Mouse (Mus musculus): ENCODE measurements around the gene Gli1. TPM values are rescaled to one million over a fixed set of nuclear protein-coding genes. Genes with fewer than 3 reads are reported as not detected.

Gene Gli1
- total RNA-seq, 4 experiments from 2014 or later = 1.1 to 1.7 (median 1.3) TPM

DNA sequence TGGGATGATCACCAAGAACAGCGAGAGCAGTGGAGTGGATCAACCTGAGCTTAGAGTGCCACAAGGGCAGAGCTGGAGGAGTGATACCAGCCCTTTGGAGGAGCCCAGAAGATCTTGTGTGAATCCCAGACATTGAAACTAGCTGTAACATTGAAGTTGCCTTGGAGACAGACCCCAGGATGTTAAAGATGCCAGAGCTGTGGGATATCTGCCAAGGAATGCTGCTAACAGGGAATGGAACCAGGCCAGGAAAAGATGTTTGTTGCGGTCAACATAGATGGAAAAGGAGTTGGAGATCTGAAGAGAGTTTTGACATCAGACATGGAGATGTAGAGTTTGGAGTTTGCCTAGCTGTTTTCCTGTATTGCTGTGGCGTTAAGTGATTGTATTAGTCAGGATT, 4.4 kb upstream of the Gli1 start:
- no peak for DNase-seq (ENCODE audit: low spot score)

DNA sequence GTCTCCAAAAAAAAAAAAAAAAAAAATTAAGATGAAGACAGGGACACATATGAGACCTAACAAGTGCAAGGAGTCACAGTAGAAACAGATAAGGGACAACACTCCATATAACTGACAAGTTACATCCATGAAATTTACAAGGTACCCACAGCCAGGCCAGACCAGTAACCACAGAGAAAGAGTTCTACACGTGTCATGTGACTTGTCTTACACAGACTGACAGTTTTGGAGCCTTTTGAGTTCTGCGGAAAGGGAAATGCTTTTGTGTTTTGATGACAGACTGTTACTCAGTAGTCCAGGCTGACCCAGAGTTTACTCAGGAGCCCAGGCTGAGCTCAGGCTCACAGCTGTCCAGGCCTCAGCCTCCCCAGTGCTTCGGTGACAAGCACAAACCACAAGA, 1.3 kb upstream of the Gli1 start:
- no peak for DNase-seq (ENCODE audit: low spot score)

DNA sequence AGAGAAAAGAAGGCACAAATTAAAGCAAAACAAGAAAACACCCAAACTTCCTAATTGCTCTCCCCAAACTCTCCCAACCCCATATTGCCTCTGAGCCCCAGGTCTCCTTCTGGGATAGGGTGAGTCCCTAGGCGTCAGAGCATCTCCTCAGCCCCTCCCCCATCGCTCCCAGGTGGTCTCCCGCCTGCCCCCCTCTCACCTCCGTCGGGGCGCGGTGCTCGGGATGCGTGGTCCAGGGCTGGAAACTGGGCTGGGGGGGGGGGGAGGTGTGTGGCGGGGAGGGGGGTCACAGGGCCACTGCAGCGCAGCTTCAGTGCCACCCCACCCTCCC, 449 bp downstream of the Gli1 start:
- DNase-seq (ENCODE audit: low spot score) = no peak

DNA sequence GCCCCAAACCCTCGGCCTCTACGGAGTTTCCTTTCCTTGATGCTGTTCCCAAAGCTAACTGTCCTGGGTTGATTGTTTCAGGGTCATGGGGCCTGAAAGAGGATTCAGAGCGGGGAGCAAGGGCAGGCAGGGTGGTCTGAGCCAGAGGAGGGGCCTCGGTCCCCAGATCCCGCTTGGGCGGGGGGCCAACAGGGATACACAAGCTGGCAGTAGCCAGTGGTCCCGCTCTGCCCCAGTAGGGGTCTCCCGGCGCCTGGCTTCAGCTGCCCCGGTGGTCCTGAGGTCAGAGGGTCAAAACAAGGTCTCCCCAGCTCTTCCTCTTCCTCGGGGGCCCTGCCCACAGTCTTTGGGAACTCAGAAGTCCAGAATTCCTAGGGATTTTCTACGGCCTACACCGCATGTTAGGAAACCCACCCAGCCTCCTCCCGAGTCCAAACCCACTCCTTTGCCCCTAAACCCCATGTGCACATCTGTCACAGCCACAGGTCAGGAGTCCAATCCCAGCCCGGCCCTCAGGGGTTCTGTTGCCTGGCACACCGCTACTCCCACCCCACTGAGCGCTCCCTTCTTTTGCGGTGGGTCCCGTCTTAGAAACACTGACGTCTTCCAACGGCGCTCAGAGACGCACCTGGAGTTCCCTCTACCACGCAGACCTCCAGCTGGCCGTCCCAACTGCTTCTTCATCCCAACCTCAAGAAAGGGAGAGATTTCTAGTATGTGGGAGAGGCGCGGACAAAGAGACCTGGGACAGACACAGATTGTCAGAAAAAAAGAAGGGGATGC, 1.0 kb downstream of the Gli1 start:
- no peak for DNase-seq (ENCODE audit: low spot score)

DNA sequence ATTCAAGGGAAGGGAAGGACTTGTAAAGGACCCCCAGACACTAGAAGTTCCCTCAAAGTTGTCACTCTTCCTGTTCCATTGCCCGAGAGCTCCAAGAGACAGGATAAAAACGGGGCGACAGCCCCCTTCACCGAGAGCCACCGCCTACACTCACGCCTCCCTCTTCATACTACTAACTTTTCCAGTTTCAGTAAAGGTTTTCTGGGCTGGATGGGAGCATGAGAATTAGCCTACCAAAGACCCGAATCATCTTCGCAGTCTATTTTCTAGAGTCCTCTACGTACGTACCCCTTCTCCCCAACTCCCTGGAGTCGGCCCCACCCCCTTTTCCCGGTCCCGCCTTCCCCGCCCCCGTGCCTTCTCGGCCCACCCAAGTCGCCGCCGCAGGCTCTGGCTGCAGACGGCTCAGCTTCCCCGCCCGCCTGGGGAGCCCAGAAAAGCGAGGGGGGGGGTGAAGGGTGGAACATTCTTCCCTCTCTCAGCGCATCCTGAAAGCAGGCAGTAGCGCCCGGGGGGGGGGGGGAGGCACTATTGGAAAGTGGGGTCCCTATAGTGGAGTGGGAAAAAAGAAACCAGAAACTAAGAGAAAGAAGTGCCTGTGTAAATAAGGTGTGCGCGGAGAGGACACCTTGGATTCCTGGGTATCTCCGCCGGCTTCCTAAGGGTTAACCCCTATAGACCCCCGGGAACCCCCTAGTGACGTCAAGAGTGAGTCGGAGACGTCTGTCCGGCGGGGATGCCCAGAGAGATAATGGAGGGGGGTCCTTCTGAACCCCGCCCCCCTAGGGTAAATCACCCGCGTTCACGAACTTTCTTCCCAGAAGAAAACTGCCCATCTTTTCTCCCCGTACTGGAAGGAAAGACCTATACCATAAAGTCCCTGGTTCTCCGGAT, 1.8 kb downstream of the Gli1 start:
- no peak for DNase-seq (ENCODE audit: low spot score)

DNA sequence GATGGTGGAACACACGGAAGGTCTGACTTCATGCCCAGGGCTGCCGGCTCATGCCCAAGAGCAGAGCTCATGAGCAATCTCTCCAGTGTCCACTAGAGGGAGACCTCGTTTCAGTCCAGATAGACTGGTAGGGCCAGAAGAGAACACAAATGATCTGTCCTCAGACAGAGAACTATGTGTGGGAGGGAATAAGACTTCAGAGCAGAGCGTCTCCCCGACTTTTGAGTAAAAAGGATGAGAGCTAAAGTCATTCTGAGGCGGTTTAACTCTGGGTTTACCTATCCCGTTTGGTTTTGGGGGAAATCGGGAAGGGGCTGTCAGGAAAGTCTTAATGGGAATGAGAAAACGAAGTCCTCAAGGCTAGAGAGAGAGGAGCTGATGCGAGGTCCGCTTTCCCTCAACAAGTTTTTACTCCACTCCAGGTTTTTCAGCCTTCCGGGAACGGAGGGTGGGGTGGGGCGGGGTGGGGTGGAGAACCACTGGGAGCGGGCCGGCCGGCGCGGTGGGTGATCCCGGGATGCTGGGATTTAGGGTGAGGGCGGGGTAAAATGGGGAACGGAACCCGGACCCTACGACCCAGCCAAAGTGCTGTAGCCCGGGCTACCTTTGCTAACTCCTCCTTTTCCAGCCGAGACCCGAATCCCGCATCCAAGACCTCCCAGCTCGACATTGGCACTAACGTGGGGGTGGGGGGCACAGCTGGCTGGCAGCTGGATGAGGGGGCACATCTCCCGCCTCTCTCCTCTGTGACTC, 2.7 kb downstream of the Gli1 start:
- DNase-seq (ENCODE audit: low spot score) = peak; percentile 91

DNA sequence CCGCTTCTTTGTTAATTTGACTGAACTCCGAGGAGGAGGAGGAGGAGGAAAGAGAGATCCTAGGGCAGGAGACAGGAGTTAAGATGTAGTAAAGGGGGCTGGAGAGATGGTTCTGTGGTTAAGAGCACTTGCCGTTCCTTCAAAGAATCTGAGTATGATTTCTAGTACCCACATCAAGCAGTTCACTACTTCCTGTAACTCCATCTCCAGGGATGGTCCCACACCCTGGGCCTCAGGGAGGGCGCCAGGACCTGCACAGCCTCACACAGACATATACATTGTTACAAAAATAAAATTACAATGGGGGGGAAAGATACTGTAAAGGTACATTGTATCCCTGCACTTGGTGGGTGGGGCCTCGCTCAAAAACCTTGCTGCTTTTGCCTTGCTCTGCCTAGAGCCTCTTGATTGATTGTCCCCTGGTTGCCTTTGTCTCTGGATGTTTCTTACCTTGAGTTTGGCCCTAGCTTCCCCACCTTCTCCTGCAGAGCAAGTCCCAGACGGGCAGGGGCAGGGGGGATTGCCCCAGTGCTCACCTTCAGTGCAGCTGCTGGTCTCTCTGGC, 4.2 kb downstream of the Gli1 start:
- DNase-seq (ENCODE audit: low spot score) = no peak

DNA sequence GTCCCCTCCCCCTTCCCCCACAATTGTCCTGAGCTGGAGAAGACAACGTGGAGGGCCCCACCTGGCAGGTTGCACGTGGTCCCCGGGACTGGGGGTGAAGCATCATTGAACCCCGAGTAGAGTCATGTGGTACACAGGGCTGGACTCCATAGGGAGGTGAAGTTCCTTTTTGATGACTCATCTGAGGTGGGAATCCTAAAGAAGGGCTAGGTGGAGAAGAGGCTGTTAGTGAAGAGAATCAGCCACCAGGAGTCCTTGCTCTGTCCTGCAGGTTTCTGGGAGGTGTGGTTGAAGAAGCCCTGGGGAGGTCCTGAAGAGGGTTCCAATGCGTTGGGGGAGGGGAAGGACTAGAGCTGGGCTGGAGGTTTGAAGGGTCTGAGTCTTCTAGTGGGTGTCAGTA, 4.8 kb downstream of the Gli1 start:
- DNase-seq (ENCODE audit: low spot score) = no peak

DNA sequence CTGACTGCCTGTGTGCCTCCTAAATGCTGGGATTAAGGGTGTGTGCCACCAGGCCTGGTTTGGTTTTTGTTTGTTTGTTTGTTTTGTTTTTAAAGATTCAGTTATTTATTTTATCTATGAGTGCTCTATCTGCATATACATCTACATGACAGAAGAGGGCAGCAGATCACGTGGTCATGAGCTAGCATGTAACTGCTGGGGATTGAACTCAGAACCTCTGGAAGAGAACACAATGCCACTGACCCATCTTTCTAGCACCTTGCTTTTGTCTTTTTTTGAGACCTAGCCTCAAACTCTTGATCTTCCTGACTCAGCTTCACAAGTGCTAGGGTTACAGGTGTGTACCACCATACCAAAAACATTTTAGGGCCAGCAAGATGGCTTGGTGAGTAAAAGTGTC, 6.5 kb downstream of the Gli1 start:
- DNase-seq (ENCODE audit: low spot score) = no peak

DNA sequence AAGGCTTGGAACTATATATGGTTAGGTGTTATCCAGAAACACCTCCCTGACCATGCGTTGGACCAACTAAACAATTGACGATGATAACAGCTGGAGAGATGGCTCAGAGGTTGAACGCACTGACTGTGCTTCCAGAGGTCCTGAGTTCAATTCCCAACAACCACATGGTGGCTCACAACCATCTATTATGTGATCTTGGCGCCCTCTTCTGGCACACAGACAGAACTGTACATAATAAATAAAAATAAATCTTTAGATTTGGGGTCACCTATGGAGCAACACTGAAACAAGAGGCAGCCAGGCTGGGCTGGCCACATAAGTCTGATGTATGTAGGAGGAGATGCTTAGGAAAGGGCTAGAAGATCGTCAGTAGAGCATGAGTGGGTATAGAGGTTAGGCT, 8.6 kb downstream of the Gli1 start:
- DNase-seq (ENCODE audit: low spot score) = no peak

DNA sequence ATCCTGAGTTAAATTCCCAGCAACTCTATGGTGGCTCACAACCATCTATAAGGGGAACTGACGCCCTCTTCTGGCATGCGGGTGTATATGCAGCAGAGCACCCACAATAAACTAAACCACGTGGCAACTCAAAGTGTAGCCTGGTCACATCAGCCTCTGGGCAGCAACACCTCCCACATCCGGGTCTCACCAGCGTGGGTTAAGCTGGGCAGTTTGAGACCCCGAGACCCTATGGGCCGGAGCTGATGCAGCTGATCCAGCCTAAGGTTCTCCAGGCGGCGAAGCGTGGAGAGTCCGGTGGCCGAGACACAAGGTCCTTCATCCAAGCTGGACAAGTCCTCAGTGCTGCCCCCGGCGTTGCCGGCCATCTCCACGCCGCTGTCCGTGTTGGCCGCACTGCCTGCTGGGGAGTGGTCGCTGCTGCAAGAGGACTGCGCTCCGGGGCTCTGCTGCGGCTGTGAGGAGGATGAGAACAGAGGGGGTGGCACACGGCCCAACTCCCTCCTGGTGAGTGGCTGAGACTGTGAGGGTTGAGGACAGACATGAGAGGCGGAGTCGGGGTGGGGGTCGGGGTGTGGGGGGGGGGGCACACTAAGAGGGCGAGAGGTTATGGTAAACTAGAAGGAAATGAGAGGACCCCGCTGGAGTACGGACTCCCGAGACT, 9.4 kb downstream of the Gli1 start:
- no peak for DNase-seq (ENCODE audit: low spot score)

DNA sequence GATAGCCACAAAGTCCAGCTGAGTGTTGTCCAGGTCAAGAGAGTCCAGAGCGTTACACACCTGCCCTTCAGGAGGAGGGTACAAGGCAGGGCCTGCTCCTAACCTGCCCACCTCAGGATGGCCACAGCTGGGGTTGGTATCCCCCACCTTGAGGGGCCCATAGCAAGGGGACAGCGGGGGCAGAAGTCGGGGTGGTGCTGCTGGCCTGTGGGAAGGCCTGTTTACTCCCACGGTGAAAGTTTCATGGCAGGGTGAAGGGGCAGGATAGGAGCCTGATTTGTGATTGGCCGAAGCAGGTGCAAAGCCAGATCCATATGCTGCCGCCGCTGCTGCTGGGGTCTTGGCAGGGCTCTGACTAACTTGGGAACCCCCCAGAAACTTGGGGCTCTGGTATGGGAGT, 11.6 kb downstream of the Gli1 start:
- no peak for DNase-seq (ENCODE audit: low spot score)

DNA sequence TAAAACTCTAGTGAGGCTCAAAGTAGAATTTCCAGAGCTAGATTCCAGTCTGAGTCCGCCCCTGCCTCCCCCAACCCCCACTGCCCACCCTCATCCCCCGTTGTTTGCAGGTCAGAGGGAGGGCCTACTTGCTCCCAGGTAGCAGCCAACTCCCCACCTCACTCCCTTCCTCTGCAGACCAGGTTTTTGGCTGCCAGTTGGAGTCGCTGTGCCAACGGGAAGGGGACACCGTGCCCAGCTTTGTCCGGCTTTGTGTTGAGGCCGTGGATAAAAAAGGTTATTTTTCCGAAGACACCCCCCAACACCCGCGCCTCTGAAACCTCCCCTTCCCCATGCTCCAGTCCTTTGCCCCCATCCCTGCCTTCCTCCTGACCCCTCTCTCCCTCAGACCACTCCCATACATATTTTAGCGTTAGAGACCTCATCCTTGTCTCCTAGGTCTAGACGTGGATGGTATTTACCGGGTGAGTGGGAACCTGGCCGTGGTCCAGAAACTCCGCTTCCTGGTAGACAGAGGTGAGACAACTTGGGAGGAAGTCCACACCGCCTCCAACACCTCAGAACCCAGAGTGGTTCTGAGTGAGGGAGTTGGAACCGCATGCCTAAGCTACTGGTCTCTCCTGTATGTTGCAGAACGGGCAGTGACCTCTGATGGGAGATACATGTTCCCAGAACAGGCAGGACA, 14.2 kb downstream of the Gli1 start:
- no peak for DNase-seq (ENCODE audit: low spot score)

DNA sequence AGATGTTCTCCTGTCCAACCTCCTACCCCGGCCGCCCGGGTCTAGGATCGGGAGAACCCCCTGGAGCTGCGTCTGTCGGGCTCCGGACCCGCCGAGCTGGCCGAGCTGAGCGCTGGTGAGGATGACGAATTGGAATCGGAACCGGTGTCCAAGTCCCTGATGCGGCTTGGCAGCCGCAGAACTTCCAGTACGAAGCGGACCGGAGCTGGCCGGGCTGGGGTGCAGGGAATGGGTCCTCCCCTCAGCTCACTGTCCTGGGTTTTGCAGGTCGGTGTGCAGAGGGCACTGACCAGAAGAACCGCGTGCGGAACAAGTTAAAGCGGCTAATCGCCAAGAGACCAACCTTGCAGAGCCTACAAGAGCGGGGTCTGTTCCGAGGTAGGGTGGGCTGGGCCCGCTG, 14.9 kb downstream of the Gli1 start:
- peak; percentile 9 for DNase-seq (ENCODE audit: low spot score)

DNA sequence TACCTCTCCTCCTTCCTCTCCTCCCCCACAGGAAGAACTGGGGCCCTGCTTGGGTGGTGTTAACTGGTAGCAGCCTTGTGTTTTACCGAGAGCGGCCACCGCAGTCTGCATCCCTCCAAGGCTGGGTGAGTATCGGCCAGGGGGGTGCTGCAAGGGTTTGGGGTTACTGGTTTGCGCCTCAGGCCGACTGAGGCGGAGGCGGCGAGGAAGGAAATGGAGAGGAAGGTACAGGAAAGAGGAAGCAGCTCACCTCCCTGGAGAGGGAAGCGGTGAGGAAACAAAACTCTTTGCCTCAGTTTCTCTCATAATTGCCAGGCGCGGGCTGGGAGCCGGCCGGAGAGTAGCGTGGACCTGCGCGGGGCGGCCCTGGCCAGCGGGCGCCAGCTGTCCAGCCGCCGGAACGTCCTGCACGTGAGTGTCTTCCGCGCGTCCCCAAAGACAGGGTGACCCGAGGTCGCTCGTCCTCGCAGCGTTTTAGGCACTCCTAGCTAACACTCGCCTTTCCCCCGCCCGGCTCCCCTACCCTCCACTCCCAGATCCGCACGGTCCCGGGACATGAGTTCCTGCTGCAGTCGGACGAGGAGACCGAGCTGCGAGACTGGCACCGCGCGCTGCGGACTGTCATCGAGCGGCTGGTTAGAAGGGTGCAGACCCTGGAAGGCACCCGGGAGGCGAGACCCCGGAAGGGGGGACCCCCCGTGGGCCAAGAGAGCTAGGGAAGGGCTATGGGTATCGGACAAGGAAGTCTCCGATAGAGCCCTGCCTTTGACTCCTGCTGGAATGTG, 15.6 kb downstream of the Gli1 start:
- DNase-seq (ENCODE audit: low spot score) = peak; percentile 16

DNA sequence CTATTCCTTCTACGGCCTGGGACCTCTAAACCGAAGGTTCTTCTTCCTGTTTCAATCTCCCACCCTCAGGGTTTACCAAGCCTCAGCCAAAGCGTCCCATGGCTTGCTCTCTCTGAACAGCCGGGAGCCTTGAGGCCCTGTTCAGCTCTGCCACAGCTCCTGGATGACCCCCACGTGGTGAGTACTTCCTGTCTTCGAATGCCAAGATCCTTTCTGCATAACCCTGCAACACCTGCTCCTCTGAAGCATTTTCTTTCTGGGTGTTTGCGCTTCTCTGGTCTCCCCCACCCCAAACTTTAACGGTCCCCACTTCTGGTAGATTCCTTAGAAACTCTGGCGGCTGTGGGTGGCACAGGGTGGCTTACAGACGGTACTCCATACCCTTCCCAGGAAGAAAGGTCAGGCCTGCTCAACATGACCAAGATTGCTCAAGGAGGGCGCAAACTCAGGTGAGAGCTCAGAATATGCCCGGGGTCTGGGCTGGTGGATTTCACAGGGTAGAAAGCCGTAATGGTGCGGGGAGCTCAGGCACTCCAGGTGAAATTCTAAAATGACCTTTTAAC, 16.2 kb downstream of the Gli1 start:
- DNase-seq (ENCODE audit: low spot score) = no peak

DNA sequence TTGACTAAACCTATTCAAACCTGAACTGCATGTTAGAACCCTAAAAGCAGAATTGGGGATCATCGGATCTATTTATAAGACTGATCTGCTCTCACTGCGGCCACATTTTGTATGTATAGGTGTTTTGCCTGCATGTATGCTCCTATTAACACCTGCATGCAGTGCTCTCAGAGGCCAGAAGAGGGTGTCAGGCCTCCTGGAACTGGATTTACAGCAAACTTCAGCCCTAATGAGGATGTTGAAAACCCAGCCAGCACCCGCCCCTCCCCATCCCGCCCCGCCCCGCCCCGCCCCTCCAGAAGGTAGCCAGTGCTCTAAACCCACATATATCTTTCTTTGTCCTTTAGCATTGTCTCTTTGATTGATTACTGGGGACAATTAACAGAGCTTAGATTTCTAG, 17.3 kb downstream of the Gli1 start:
- DNase-seq (ENCODE audit: low spot score) = peak; percentile 33

DNA sequence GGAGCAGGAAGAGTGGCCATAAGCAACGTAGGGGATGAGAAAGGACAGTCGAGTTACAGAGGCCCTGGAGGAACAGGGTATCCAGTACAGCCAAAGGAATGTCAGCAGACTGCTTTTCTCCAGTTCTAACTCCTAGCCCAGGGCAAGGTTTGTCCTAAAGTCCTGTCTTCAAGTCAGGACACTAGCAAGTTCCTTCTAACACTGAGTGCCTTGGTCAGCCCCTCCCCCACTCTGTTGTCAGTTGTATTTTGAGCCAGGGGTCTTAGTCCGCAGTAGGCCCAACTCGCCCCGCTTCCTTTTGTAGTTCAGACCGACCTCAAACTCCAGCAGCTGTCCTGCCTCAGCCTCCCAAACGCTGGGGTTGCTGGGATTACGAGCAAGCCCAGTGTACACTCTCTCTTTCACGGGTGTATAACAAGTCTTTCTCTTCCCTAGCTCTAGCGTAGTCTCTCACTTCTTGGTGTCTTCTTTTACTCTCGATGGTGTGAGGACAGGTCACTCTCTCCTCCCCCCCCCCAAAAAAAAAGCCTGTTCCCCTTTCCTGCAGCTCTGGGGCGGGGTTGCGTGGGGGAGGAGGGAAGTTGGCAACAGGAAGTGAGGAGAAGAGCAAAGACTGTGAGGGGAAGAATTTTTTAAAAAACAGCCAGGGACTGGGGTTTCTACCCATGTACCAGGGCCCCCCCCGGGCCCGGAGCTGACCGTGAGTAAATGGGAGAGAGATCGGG, 18.5 kb downstream of the Gli1 start:
- no peak for DNase-seq (ENCODE audit: low spot score)

DNA sequence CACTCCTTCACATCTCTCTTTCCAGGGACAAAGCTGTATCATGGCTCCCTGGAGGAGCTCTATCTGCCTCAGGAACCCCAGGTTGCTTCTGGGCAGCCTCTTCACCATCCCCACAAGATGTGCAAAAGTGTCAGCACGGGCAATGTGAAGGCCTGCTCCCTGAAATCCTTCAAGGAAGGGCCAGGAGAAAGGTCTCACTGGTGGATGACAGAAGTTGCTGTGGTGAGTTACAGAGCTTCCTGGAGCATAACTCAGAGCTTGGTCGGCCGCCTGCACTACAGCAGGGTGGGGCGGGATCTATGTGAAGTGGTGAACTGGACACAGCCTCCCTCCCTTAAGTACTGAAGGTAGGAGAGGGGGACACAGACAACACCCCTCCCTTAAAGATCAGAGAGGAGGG, 19.1 kb downstream of the Gli1 start:
- DNase-seq (ENCODE audit: low spot score) = no peak
